Comparison of ENCODE assay signal across 25 mouse cellular contexts in genomic region chr2:172733403-172733995, GRCm38 (mm10).
DNase-seq lines count a peak whose midpoint lies in the region; ATAC-seq lines count a peak whose summit lies in the region.
"Had no signal": no experiment of that assay in that cellular context is flagged by ENCODE, and none has a peak within 500 bp of the region (broad histone marks: within the 10 kb centered on the region; RNA-seq: fewer than 3 reads in every experiment).

No protein-coding gene starts in this region.

- H3K36me3 ChIP-seq in forebrain, embryonic 13.5 days (ENCODE audit: poor library complexity, severe bottlenecking): no peaks in the 10 kb centered on the region
- H3K36me3 ChIP-seq in forebrain, embryonic 11.5 days (ENCODE audit: control insufficient read depth, insufficient read depth, low read length): no peaks in the 10 kb centered on the region
- H3K36me3 ChIP-seq in embryonic facial prominence, embryonic 12.5 days: no peaks in the 10 kb centered on the region
- H3K36me3 ChIP-seq: heart, embryonic 12.5 days; hindbrain, embryonic 10.5 days; limb, embryonic 13.5 days; liver, embryonic 12.5 days; midbrain, embryonic 15.5 days had no signal

- no peak overlapping the region for H3K9ac ChIP-seq in forebrain, embryonic 13.5 days
- H3K9ac ChIP-seq in forebrain, embryonic 11.5 days (ENCODE audit: low read length): no peak overlapping the region
- no peak overlapping the region for H3K9ac ChIP-seq in embryonic facial prominence, embryonic 12.5 days
- H3K9ac ChIP-seq: heart, embryonic 12.5 days; limb, embryonic 13.5 days; liver, embryonic 12.5 days; midbrain, embryonic 15.5 days had no signal

- no peak overlapping the region for H3K27ac ChIP-seq in forebrain, embryonic 13.5 days
- H3K27ac ChIP-seq in forebrain, embryonic 11.5 days (ENCODE audit: low read depth, low read length): no peak overlapping the region
- 0 out of 2 replicates have a peak overlapping the region, but pooled peaks have one; percentile 3 for H3K27ac ChIP-seq in embryonic facial prominence, embryonic 12.5 days
- H3K27ac ChIP-seq: hindbrain, embryonic 10.5 days; hindbrain, postnatal 0 days; limb, embryonic 13.5 days; liver, embryonic 12.5 days; midbrain, embryonic 15.5 days had no signal

- DNase-seq in forebrain, embryonic 11.5 days (ENCODE audit: low spot score): no peak
- peak; percentile 86 for DNase-seq in ES-CJ7 (ENCODE audit: low read depth, low spot score)
- DNase-seq in ZHBTc4 (ENCODE audit: low read depth, low spot score): peak; percentile 92
- DNase-seq in kidney, postnatal 4 days: no peak
- DNase-seq in kidney, adult 8-10 months: no peak
- DNase-seq: adrenal gland, postnatal 10 days; cerebellum, adult 8-10 months; cerebellum, postnatal 36 days; gastrocnemius, postnatal 25 days; heart, adult 18-20 months; heart, postnatal 10 days; kidney, postnatal 25 days; lung, adult 2 months; lung, postnatal 14 days had no signal

- no peaks in the 10 kb centered on the region for H3K9me3 ChIP-seq in forebrain, embryonic 13.5 days (replicated peaks)
- H3K9me3 ChIP-seq in forebrain, embryonic 11.5 days (ENCODE audit: control insufficient read depth, low read length): no peaks in the 10 kb centered on the region
- H3K9me3 ChIP-seq in embryonic facial prominence, embryonic 12.5 days: no peaks in the 10 kb centered on the region
- H3K9me3 ChIP-seq: heart, embryonic 12.5 days; hindbrain, embryonic 10.5 days; limb, embryonic 13.5 days; liver, embryonic 12.5 days; midbrain, embryonic 15.5 days had no signal

- ATAC-seq in forebrain, embryonic 13.5 days: no peak
- ATAC-seq in forebrain, embryonic 11.5 days (replicated peaks; ENCODE audit: low FRiP score): no peak
- ATAC-seq in embryonic facial prominence, embryonic 12.5 days (ENCODE audit: insufficient number of reproducible peaks, insufficient read depth, low FRiP score, low TSS enrichment): no peak
- ATAC-seq in activated CD4-positive, CD25-positive, alpha-beta regulatory T cell, adult 4 months: no peak
- ATAC-seq: hindbrain, postnatal 0 days; intestine, embryonic 16.5 days; liver, embryonic 12.5 days; midbrain, embryonic 15.5 days had no signal

- peaks cover 54% of the 10 kb centered on the region for H3K4me1 ChIP-seq in forebrain, embryonic 13.5 days
- H3K4me1 ChIP-seq in forebrain, embryonic 11.5 days (replicated peaks; ENCODE audit: control insufficient read depth, insufficient read depth, low read length): peaks cover 26% of the 10 kb centered on the region
- peaks cover 21% of the 10 kb centered on the region for H3K4me1 ChIP-seq in embryonic facial prominence, embryonic 12.5 days
- H3K4me1 ChIP-seq: heart, embryonic 12.5 days had no signal

- H3K27me3 ChIP-seq in forebrain, embryonic 13.5 days: peaks cover 75% of the 10 kb centered on the region
- peaks cover 28% of the 10 kb centered on the region for H3K27me3 ChIP-seq in forebrain, embryonic 11.5 days (ENCODE audit: control insufficient read depth, insufficient read depth, low read length)
- peaks cover 89% of the 10 kb centered on the region for H3K27me3 ChIP-seq in embryonic facial prominence, embryonic 12.5 days

- peak overlapping the region; percentile 12; the same call in 1 of the 2 replicates for H3K4me2 ChIP-seq in forebrain, embryonic 13.5 days
- H3K4me2 ChIP-seq in forebrain, embryonic 11.5 days (ENCODE audit: low read depth, low read length, severe bottlenecking): no peak overlapping the region
- H3K4me2 ChIP-seq in embryonic facial prominence, embryonic 12.5 days (replicated peaks): no peak overlapping the region
- H3K4me2 ChIP-seq: heart, embryonic 12.5 days; liver, embryonic 12.5 days; midbrain, embryonic 15.5 days had no signal

- H3K4me3 ChIP-seq in forebrain, embryonic 13.5 days: no peak overlapping the region
- H3K4me3 ChIP-seq in forebrain, embryonic 11.5 days (ENCODE audit: low read depth, low read length): no peak overlapping the region
- no peak overlapping the region for H3K4me3 ChIP-seq in embryonic facial prominence, embryonic 12.5 days
- H3K4me3 ChIP-seq: heart, embryonic 12.5 days; hindbrain, embryonic 10.5 days; limb, embryonic 13.5 days; liver, embryonic 12.5 days; midbrain, embryonic 15.5 days; myocyte had no signal

- WGBS in forebrain, embryonic 13.5 days: 3% methylated on average over 9 of the region's 9 CpGs
- WGBS in forebrain, embryonic 11.5 days: 2% methylated on average over 9 of the region's 9 CpGs
- WGBS in embryonic facial prominence, embryonic 12.5 days: 3% methylated on average over 9 of the region's 9 CpGs

Comparison
In these comparisons a context has a peak if more than half of its experiments do, and no peak if none do; other contexts are left out.
1. DNase-seq: peak in ES-CJ7 (single experiment) and ZHBTc4 (single experiment); none in forebrain, embryonic 11.5 days (single experiment), kidney, postnatal 4 days (0 of 2) and kidney, adult 8-10 months (0 of 2).